Mouse (Mus musculus): ENCODE measurements around the gene Zfyve19.

DNA sequence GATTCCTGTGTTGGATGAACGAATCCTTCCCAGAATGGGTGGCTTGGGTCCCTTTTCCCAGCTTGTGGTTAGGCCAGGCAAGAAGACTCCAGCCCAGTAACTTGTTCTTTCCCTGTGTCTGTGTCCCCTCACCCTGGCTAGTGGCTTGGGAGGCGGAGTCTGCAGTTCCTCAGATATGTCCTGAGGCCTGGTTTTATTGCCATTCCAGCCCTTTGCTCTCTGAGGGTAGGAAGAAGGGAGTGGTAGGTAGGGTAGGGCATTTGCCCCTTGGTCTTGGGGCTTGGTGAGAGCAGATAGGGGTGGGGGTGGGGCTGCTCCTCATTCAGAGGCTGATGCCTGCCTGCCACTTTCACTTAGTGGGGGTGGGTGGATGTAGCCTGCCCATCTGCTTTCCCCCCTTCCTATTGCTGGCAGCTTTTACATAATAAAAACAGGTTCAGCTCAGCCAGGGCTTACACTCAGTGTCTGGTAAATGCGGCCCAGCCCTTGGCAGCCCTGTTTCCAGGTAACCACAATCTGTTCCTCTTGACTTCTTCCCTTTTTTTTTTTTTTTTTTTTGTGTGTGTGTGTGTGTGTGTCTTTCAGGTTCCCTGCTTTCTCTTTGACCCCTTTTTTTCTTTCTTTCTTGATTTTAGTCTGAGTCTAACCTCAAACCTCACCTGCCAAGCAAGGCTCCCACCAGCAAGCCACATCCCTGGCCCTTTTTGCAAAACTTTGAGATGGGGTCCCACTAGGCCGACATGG, 31.8 kb downstream of the Zfyve19 start:
- TF ChIP-seq POLR2A (IDR thresholded peaks at IDR 0.05; ENCODE audit: borderline replicate concordance, low read depth, low read length), result no peak
- no peak for TF ChIP-seq CTCF (IDR thresholded peaks at IDR 0.05; ENCODE audit: low read depth, low read length)

Measured in bone marrow macrophage, adult 2 months (primary cell).